Mouse (Mus musculus): Measurements from ENCODE around the gene Atp6ap1l. TPM values are rescaled to one million over a fixed set of nuclear protein-coding genes. Genes with fewer than 3 reads are reported as not detected.
"Not testable (repeated sequence)": the region's sequence is repeated elsewhere in the genome, so short reads cannot be mapped to it uniquely, and the experiment has no call there.

Gene Atp6ap1l
- total RNA-seq (2014; fragmentation: Nextera tagmentation) (not detected in 2 replicates), total RNA-seq (2017) (not detected in 2 replicates)

DNA sequence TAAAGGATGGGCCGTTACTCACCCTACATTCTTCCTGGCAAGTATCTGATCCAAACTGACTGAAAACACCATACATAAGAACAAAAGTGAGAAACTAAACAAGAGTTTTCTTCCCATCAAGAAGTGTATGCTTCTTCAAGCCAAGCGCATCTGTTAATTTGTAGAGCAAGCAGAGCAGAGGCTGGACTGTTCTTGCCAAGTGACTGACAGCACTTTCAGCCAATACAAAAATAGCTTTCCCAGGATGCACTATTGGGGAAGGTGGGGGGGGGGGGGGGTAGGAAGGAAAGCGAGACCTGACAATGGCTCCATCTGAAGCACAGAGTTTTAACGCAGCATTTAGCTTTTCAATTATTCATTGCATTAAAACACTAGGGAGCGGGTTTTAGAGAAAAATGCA, at the start of gene Atp6ap1l:
Gene Atp6ap1l, minus strand, starts transcription at position 180 of the 400 bp plus-strand sequence.
- ATAC-seq (replicated peaks; ENCODE audit: poor library complexity, severe bottlenecking) = no peak

DNA sequence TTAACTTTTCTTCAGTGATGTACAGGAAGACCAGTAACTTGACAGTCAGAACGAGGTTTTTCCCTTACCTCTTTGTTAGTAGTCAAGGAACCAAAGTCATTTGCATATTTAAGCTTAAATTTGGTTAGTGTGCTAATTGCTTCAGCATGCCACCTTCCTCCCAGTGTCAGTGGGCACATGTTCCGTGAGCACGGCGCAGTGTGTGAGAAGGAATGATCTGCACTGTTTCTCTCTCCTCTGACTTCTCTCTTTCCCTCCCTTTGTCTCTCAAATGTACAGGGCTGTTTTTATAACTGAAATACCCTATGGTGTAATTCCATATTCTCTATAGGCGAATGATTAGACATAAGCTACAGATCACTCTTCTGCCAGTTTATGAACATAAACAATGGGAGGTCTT, 34.4 kb upstream of the Atp6ap1l start:
- no peak for ATAC-seq (replicated peaks; ENCODE audit: poor library complexity, severe bottlenecking)

- ATAC-seq (replicated peaks; ENCODE audit: poor library complexity, severe bottlenecking) = no peak
Measured at GRCm38 (mm10) chr13:90939192-90939591, 34.0 kb upstream of the Atp6ap1l start.

DNA sequence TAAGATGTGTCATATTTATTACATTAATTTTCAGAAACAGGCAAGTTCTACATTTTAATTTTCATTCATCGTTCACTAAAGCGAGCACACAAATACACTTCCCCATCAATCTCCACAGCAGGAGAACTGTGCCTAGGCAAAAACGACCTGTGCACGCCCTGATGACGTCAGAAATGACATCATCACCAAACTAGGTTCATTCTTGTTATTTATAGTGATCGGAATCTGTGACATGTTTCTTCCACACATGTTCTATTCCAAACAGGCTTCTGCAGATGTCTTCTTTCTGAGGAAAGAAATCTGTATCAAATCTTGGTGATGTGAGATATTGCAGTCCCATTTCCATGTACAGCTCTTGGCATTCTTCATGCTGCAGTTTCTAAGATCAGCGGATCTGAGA, 30.7 kb upstream of the Atp6ap1l start:
- ATAC-seq (replicated peaks; ENCODE audit: poor library complexity, severe bottlenecking) = no peak

DNA sequence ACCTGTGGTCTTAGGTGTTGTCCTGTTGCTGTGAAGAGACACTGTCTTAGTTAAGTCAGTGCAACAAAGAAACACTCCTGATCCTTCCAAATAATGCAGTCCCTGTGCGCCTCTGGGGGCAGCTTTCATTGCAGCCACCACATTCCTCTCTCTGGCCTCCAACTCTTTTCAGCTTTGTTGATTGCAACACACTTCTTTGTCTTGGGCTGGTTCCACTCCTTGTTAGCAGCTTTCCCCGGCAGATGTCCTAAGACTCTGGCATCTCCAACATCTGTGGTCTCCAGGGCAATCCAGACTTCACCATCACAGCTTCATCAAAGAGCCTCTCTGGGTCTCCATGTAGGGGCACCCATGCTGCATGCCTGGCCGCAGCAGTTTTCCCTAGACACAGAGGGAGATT, 28.1 kb upstream of the Atp6ap1l start:
- no peak for ATAC-seq (replicated peaks; ENCODE audit: poor library complexity, severe bottlenecking)

GRCm38 (mm10) chr13:90929847-90930246, 24.7 kb upstream of the Atp6ap1l start:
- peak; percentile 60 for ATAC-seq (replicated peaks; ENCODE audit: poor library complexity, severe bottlenecking)

GRCm38 (mm10) chr13:90928266-90928665, 23.1 kb upstream of the Atp6ap1l start:
- ATAC-seq (replicated peaks; ENCODE audit: poor library complexity, severe bottlenecking) = not testable (repeated sequence)

DNA sequence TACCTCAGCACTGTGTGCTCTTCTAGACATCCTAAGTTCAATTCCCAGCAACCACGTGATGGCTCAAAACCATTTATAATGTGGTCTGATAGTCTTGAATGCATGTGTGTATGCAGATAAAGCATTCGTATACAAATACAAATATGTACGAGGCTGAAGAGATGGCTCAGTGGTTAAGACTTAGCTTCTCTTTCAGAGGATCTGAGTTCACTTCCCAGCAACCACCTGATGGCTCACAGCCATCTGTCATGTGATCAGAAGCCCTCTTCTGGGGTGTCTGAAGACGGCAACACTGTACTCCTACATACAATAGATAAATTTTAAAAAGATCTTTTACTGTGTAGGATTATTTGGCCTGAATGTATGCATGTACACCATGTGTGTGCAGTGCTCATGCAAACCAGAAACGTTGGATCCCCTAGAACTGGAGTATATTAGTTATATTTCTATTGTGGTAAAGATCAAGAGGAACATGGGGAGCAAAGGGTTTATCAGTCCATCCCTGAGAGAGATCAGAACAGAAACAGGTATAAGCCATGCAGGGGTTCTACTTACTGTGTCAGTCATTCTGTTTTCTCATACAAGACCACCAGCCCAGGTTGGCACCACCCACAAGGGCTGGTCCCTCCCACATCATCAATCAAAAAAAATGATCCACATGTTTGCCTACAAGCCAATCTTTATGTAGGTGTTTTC, 21.9 kb upstream of the Atp6ap1l start:
- ATAC-seq (replicated peaks; ENCODE audit: poor library complexity, severe bottlenecking) = no peak

DNA sequence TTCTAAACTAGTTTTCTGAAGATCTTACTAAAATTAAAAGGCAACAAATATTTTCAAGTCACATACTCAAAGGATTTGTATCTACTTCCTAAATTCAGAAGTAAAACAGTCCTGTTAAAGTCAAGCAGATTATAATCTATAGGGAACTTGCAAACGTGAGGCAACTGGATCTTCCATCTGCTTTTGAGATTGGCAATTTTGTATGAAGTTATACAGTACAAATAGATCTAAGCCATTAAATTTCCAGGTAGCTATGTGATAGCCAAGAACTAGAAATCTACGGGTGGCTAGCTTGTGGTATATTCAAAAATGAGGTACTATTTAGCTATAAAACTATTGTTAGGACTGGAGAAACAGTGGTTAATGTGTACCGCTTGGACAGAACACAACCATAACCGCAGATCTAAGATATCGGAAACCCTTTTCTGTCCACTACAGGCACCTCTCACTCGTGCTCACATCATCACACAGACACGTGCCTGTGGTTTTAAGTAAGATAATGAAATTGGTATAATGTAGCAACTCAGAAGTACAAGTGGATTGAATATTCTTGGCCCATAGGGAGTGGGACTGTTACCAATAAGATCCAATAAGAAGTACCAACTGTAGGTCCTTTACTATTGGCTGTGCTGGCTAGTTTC, 21.1 kb upstream of the Atp6ap1l start:
- no peak for ATAC-seq (replicated peaks; ENCODE audit: poor library complexity, severe bottlenecking)

- no peak for ATAC-seq (replicated peaks; ENCODE audit: poor library complexity, severe bottlenecking)
Measured at GRCm38 (mm10) chr13:90925191-90925590, 20.0 kb upstream of the Atp6ap1l start.

DNA sequence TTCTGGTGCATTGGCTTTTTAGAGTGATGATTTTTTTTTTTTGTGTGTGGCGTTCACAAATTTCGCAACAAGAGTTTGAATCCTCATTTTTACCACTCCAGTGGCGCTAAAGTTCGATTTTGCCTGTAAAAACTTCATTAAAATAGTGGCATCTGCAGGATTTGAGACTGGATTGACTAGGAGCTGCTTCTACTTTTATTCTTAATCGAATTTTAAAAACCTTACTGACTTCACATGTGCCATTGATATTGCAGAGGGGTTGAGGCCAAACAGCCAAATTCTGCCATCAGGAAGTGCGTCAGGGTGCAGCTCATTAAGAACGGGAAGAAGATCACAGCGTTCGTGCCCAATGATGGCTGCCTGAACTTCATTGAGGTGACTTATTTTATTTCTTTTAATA, 18.9 kb upstream of the Atp6ap1l start:
- no peak for ATAC-seq (replicated peaks; ENCODE audit: poor library complexity, severe bottlenecking)

- ATAC-seq (replicated peaks; ENCODE audit: poor library complexity, severe bottlenecking) = not testable (repeated sequence)
Measured at GRCm38 (mm10) chr13:90923617-90924016, 18.5 kb upstream of the Atp6ap1l start.

GRCm38 (mm10) chr13:90922751-90923612, 17.8 kb upstream of the Atp6ap1l start, which contains the start of gene Rps23:
TSS of gene Rps23 (plus strand) at chr13:90922958.
- ATAC-seq (replicated peaks; ENCODE audit: poor library complexity, severe bottlenecking) = peak; percentile 89

GRCm38 (mm10) chr13:90914721-90915120, 9.6 kb upstream of the Atp6ap1l start:
- no peak for ATAC-seq (replicated peaks; ENCODE audit: poor library complexity, severe bottlenecking)

DNA sequence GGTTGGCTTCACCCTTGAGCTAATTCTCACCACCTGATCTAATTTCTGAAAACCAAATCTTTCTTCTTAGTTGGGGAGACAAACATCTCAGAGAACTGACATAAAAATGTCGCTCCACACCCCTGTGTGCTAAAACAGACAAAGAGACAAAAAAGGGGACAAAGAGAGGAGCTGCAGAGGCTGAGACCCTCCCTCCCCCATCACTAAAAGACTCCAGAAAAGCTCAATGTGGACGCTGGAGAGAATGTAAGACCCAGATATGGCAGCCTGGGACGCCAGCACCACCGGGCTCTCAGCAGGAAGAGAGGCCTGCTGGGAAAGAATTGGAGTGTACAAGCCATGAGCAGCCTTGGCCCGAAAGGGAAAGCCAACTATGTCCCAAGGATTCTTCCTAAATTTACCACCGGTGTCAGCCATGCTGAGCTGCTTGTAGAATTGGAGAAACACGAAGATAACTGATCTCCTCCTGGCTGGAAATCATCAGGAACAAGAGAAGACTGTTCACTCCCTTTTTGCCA, 8.6 kb upstream of the Atp6ap1l start:
- no peak for ATAC-seq (replicated peaks; ENCODE audit: poor library complexity, severe bottlenecking)

DNA sequence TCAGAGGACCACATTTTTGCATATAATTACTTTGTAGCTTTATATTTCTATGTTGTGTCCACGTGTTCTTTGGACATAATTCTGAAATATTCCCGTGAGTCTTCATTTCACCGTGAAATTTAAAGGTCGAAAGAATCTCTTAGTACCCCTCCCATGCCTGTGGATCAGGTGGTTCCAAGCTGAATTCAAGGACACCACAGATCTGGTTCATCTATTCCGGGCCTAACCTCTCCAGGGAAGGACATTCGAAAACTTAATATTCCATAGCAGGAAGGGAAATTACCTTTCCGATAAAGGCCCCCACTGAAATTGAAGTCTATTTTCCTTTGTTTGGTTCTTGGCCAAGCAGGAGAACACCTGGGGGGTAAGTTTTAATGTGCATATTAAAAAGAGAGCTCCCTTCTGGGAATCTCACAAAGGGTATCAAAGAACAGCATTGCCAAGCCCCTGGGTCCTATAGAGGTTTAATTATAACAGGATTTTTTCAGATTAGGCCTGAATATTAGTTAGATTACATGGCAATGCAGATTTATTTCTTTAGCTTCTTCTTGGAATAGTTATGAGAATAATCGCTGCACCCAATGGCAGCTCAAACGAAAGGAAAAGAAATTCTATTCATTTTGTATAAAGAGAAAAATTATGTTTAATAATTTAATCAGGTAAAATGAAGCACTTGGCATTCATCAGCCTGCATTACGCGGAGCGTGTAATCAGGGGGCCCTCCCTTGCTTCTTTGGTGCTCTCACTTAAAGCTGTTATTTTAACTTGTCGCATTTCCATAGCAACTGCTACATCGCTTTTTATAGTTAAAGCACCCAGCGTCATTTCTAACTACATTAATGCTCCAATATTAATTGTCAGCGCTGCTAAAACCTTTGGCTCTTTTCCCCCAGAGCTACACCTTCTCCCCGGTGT, 7.9 kb upstream of the Atp6ap1l start:
- no peak for ATAC-seq (replicated peaks; ENCODE audit: poor library complexity, severe bottlenecking)

DNA sequence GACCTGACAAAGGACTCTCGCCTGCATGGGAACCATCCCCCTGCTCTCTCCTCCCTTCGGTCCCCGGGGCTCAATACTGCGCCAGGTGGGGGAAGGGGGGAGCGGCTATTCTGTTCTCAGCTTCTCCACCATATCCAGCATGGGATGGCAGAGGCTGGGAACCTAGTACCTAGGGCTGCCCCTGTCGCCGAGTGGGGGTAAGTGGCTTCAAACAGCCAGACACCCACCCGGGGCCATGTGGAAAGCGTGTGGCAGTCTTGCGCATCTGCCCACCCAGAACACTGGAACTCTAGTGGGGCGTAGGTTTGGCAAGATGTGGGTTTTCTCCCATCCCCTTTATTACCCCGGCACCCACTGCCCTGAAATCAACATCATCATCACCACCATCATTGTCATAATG, 2.2 kb upstream of the Atp6ap1l start:
- no peak for ATAC-seq (replicated peaks; ENCODE audit: poor library complexity, severe bottlenecking)

DNA sequence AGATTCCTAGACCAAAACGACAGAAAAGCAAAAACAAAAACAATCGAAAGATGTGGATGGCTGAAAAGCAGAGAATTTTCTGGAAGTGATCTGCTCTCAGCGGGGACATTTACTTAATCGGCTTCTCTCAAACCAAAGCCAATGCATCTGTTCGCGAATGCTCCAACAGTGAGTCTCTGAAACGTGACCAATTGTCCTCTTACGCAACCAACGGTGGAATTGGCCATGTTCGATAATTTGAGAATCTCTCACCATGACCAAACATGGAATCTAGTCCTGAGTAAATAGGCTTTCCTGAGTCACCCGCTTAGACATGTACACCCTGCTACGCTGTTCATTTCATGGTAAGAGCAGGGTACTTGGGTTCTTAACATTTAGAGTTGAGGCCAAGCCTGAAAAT, 8.3 kb downstream of the Atp6ap1l start:
- no peak for ATAC-seq (replicated peaks; ENCODE audit: poor library complexity, severe bottlenecking)

DNA sequence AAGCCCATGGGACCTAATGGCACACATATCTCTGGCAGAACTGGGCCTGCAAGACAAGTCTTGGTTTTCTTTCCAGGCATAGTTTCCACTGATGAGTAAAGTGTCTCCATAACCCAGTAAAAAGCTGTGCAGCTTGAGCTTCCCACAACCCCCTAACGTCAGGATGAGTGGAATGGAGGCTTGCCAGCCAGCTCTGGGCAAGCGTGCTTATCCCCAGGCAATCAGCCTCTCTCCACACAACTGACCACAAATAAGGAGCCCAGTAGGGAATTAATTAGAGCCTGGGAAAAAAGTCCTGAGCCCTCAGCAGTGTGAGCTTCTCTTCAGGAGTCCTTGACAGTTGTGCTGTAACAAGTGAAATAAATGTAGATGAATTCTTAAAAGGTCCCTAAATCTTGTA, 9.1 kb downstream of the Atp6ap1l start:
- no peak for ATAC-seq (replicated peaks; ENCODE audit: poor library complexity, severe bottlenecking)

DNA sequence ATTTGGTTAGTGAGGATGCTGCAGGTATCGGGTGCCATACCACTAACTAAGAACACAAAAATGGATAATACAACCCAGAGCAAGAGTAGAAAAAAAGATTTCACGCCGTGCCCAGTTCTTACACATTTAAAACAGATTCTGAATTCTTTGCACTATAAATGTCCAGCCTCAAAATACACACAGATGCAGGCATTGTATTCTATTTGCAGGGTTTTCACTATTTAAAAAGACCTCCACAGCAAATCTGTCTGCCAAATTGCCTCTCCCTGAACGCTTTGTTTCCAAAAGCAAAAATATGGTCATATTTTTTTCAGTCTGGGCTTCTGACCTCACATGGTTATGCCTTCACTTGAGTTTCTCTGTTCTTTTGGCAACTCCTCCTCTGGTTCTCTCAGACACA, 10.3 kb downstream of the Atp6ap1l start:
- no peak for ATAC-seq (replicated peaks; ENCODE audit: poor library complexity, severe bottlenecking)

Measured in granulocyte monocyte progenitor cell, adult 5-6 weeks (primary cell).